Mouse (Mus musculus) right cerebral cortex, postnatal 25 days (tissue): ENCODE data around the gene Lamtor2.
"Not testable (repeated sequence)": the region's sequence is repeated elsewhere in the genome, so short reads cannot be mapped to it uniquely, and the experiment has no call there.

Experiments used
- DNase-seq: peaks from one replicate; pipeline ENCODE4 v3.0.0; 2022

The Lamtor2 gene

DNA sequence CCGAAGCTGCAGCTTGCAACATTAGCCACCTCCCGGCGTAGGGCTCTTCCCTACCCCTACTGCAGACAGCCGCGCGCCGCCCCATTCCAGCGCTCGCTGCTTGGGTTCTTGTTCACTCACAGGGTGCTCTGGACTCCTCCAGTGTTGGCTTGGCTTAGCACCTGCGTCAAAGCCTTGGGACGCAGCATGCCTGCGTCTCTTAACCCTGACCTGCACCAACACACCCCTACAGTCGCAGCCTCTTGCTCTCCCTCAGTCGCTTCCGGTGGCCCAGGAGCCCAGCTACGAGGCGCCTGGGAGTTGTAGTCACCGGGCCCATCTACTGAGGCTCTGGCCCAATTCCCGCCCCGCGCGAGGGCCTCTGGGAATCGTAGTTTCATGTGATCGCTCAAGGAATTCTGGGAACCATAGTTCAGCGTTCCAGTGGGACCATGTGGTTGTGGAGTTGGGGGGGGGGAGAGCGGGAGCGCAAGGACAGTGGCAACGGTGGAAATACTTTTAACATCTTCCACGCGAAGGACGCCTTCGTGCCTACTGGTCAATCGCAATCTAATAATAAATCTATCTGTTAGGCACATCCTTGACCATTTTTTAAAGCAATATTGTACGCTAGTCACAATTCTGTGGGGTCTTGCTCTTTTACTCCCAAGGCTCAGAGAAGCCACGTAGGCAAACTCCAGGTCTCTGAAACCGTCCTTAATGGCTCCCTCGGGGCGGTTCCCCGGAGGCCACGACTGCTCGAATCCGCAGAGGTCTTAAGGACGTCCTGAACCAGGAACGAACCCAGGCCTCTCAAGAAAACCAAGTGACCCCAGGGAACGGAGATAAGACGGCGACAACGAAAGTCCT lies at the start of gene Lamtor2:
Lamtor2 (minus strand) TSS at position 399 of the 849 bp plus-strand sequence.
- peak; percentile 98 for DNase-seq

DNA sequence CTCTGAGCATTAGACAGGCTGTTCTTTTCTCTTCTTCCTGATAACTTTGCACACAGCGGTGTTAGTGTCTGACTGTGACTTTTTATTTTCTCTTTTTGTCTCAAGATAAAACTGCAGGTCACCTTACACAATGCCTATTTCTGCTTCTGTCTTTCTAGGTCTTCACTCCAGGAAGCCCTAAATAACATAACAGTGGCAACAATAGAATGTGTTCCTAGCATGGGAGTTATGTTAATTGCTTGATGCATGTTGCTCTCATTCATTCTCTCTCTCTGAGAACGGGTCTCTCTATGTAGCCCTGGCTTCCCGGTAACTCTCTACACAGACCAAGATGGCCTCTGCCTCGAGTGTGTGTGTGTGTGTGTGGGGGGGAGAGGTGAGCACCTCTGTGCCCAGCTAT lies 49.6 kb upstream of the Lamtor2 start:
- DNase-seq = no peak

DNA sequence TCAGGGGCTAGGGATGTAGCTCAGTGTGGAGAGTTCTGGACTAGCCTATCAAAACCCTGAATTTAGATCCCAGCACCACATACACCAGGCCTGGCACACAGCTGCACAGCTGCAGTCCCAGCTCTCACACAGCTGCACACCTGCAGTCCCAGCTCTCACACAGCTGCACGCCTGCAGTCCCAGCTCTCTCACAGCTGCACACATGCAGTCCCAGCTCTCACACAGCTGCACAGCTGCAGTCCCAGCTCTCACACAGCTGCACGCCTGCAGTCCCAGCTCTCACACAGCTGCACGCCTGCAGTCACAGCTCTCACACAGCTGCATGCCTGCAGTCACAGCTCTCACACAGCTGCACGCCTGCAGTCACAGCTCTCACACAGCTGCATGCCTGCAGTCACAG lies 43.7 kb upstream of the Lamtor2 start:
- not testable (repeated sequence) for DNase-seq

GRCm38 (mm10) chr3:88593893-88594580 lies 41.2 kb upstream of the Lamtor2 start:
- DNase-seq = no peak

DNA sequence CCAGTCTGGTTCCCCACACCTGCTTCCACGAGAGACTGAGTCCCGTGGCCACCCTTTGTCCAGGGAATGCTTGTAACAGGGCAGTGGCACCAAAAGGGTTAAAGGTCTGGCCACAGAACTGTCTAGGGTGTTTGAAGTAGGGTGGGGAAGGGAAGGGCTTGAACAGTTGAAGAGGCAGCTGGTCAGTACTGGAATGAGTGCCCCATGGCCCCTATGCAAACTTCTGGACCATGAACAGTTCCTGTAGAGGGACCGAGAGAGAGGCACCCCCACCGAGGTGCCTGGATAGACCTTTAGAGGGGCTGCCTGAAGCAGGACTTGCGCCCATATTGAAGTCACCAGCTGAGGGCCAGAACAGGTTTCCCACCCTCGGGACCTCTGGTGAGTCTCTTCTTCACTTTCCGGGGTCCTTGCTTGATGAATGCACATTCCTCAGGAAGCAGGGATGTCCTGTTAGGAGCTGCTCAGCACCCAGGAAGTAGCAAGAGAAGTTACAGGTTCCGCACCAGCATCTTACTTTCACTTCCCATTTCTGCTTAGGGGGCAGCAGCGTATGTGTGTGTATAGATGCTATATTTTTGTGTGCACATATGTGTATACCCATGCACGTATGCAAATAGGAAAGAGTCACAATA lies 40.2 kb upstream of the Lamtor2 start:
- no peak for DNase-seq

GRCm38 (mm10) chr3:88591950-88592731 lies 39.3 kb upstream of the Lamtor2 start:
- DNase-seq = no peak

DNA sequence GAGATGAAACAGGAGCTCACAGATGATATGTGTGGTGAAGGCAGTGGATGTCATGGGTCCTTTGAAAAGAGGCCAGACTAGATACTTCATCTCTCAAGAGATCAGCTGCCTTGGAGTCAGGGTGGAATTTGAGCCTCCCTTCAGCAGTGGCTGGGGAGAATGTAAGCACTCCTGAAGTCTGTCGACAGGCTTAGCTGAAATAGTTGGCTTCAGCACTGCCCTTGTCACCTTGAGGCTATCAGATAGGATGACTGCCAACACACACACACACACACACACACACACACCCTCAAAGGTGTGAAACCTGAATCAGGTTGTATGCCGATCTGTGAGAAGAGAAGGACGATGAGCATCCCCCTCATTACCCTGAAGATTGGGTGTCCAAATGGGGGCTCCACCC lies 38.2 kb upstream of the Lamtor2 start:
- DNase-seq = no peak

DNA sequence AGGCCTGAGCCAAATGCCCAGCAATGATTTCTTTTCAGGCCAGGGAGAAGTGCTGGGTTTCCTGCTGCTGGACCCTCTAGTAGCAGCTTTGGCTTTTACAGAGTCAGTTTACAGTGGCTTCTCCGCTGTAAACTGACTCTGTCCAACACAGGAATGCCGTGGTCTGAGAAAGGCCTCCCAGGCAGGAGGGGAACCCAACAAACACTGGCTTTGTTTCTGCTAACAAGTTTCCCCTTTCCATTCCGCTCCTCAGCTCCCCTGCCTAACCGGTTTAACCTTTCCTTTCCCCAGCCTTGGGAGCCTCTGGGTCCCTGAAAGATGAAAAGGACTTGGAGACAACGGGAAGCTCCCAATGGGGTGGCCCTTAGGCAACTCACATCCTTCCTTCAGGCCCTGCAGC lies 37.4 kb upstream of the Lamtor2 start:
- no peak for DNase-seq

DNA sequence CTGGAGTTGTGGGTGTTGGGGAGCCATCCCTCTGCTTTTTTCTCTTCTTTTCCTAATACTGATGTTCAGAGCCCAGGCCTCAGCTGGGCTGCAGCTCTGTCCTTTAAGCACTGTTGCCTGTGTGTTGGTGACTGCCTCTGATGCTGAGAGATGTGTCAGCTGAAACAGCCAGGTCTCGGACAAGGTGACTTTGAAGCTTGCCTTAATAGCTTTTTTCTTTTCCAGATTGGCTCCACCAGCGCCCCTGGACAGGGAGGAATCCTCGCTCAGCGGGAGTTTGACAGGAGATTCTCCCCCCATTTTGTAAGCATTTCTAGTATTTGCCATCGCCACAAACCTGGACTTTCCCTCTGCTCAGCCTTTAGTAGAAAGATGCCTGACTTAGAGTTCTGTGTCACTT lies 33.8 kb upstream of the Lamtor2 start:
- DNase-seq = no peak

- no peak for DNase-seq
These were observed 32.9 kb upstream of the Lamtor2 start for GRCm38 (mm10) chr3:88585769-88586168.

- DNase-seq = peak; percentile 73
These were observed 26.7 kb upstream of the Lamtor2 start for GRCm38 (mm10) chr3:88579454-88580117.

DNA sequence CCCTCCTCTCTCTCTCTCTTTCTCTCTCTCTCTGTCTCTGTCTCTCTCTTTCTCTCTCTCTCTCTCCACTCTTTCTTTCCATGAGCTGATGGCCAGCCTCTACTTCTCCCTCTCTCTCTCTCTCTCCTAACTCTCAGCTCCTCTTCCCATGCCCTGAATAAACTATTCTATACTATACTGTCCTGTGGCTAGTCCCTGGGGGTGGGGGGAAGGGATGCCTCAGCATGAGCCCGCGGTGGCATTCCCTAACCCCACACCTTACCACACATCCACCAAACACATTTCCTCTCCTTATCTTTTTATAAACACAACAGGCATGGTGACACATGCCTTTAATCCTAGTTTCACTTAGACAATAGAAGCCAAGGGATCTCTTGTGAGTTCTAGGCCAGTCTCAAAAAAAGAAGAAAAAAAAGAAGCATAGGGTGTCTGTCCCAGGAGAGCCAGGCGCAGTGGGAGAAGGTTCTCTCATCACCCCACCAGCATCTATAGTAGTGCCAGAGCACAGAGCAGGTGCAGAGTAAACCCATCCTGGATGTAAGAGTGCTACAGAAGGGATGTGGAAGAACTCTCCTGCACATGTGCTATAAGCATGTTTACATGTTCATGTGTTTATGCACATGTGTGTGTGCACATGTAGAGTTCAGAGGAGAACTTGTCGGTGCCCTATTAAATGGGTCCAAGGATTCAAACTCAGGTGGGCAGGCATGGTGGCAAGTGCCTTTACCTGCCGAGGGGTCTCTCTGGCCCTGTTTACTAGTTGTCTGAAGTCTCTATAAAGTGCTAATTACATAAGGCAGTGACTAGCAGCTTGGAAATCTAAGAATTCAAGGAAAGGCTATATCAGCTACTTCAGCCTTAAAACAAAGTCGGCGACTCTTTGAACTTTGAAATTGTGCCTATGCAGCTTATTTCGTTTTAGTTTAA lies 25.9 kb upstream of the Lamtor2 start:
- DNase-seq = no peak

- DNase-seq = not testable (repeated sequence)
These were observed 25.0 kb upstream of the Lamtor2 start for GRCm38 (mm10) chr3:88577846-88578245.

GRCm38 (mm10) chr3:88575540-88575939 lies 22.7 kb upstream of the Lamtor2 start, which contains the start of gene Ssr2:
Gene Ssr2 (plus strand): TSS chr3:88575876.
- no peak for DNase-seq

DNA sequence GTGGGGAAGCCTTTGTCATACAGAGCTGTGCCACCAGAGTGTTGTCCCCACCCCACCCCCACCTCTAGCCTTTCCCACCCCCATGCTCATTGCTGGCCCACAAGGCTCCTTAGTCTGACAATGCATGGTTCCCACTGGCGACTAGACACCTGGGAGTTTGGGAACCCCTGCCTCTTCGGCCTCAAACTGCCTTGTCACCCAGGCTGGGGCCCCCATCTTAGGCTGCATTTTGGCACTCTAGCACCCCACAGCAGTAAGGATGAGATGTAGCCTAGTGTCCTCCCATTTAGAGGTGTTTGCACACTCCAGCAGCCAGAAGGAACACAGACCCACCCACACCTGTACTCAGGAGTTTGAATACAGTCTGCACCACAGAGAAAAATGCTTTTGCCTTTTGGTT lies 20.9 kb upstream of the Lamtor2 start:
- DNase-seq = no peak

GRCm38 (mm10) chr3:88572835-88573234 lies 20.0 kb upstream of the Lamtor2 start:
- DNase-seq = no peak

DNA sequence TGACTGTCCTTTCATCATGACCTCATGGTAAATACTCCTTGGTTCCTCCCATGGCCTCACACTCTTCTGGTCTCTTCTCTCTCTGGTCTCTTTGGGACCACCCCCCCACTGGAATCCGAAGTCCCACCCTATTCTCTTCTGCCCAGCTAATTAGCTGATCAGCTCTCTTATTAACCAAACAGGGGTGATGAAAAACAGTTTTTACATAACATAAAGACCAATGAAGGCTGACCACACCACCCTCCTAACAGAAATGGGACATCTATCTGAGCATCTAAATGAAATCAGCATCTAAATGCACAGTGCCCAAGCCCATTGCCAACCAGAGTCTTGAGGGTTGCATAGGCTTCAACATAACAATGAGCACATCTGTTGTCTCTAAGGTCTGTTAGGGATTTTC lies 19.0 kb upstream of the Lamtor2 start:
- no peak for DNase-seq

- no peak for DNase-seq
These were observed 17.5 kb upstream of the Lamtor2 start for GRCm38 (mm10) chr3:88570341-88570740.

DNA sequence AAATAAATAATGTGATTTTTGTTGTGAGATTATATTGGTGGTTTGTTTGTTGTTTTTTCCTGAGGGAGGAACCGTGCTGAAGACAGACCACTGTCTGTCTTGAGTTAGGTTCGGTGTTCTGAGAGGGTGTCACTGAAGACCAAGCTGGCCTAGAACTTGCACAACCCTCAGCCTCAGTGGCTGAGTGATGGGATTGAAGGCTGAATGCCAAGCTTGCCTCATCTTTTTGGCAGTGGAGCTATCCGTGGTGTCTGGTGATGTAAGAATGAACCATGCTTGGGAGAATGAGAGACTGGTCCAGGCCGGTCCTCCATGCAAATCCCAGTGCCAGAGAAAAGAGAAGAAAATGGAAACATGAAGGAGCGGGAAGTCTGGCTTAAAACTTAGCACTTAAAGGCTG lies 16.8 kb upstream of the Lamtor2 start:
- DNase-seq = no peak

- DNase-seq = no peak
These were observed 16.2 kb upstream of the Lamtor2 start for GRCm38 (mm10) chr3:88569093-88569492.

DNA sequence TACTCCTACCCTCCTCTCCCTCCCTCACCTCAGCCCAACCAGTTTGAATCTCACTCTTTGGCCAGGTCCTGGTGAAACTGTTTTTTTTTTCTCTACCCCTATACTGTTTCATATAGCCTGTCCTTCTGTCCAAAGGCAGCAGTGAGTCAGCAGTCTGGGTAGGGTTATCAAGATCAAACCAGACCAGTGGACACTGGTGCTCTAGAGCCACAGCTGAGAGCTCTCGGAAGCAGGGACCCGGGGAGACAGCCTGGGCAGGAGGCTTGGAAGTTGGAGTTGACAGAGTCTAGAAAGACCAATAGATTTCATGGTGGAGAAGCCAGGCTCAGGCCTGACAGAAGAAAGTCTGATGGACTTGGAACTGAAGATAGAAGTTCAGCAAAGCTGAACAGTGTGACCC lies 15.7 kb upstream of the Lamtor2 start:
- no peak for DNase-seq
